Mouse (Mus musculus): Measurements from ENCODE around the gene Gucy2d. TPM values are rescaled to one million over a fixed set of nuclear protein-coding genes. Genes with fewer than 3 reads are reported as not detected.
A peak's percentile ranks its signal among the peaks of the same experiment; 100 is the strongest.

Gucy2d gene
- polyA plus RNA-seq, 1 experiment from 2014 or later: not detected

- Histone ChIP-seq H3K9ac (no peak overlapping the region), H3K36me3 (no peaks in the 10 kb centered on the region), H3K9me3 (no peaks in the 10 kb centered on the region), H3K27ac (no peak overlapping the region), H3K4me2 (replicated peaks) (no peak overlapping the region), H3K4me1 (peaks cover 6% of the 10 kb centered on the region), H3K4me3 (no peak overlapping the region), H3K27me3 (no peaks in the 10 kb centered on the region)
- ATAC-seq (ENCODE audit: low FRiP score, low read depth): no peak
- 83% methylated on average over 9 of the region's 9 CpGs for WGBS
These were observed 9.5 kb downstream of the Gucy2d start for GRCm38 (mm10) chr7:98449696-98450095.

GRCm38 (mm10) chr7:98454397-98455120, 14.3 kb downstream of the Gucy2d start:
- 44% methylated on average over 10 of the region's 10 CpGs for WGBS
- peak overlapping the region; percentile 14; the same call in 1 of the 2 replicates for H3K4me2 ChIP-seq (replicated peaks)
- H3K27ac ChIP-seq: no peak overlapping the region

DNA sequence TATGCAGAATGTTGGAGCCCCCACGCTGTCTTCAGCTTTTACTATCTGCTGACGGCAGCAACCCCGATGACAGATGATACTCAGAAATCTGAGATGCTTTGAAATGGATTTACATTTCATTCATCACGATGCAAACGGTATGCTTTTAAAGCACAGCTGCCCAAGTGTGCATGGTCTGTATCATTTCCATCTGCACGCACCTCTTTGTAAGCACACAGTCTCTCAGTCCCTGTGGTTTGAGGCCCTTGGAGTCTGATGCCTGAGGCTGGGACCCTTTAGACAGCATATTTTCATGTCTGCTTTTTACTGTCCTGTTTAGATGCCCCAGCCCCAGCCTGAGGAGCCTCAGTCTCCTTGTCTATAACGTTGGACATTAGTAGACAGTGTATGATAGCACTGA, 20.1 kb downstream of the Gucy2d start:
- Histone ChIP-seq H3K27ac (peak overlapping the region; percentile 48), H3K4me3 (no peak overlapping the region), H3K9ac (no peak overlapping the region), H3K36me3 (no peaks in the 10 kb centered on the region), H3K27me3 (no peaks in the 10 kb centered on the region), H3K4me2 (replicated peaks) (no peak overlapping the region), H3K4me1 (peaks cover 19% of the 10 kb centered on the region), H3K9me3 (no peaks in the 10 kb centered on the region)
- ATAC-seq (ENCODE audit: low FRiP score, low read depth): peak; percentile 37; the same call in 1 of the 2 replicates
- WGBS: 39% methylated on average over 7 of the region's 7 CpGs

More at GRCm38 (mm10) chr7:98454397-98455120, 14.3 kb downstream of the Gucy2d start:
- H3K9ac ChIP-seq: no peak overlapping the region
- no peaks in the 10 kb centered on the region for H3K27me3 ChIP-seq
- no peaks in the 10 kb centered on the region for H3K9me3 ChIP-seq
- no peak for ATAC-seq (ENCODE audit: low FRiP score, low read depth)
- peaks cover 13% of the 10 kb centered on the region for H3K4me1 ChIP-seq
- no peaks in the 10 kb centered on the region for H3K36me3 ChIP-seq
- no peak overlapping the region for H3K4me3 ChIP-seq

DNA sequence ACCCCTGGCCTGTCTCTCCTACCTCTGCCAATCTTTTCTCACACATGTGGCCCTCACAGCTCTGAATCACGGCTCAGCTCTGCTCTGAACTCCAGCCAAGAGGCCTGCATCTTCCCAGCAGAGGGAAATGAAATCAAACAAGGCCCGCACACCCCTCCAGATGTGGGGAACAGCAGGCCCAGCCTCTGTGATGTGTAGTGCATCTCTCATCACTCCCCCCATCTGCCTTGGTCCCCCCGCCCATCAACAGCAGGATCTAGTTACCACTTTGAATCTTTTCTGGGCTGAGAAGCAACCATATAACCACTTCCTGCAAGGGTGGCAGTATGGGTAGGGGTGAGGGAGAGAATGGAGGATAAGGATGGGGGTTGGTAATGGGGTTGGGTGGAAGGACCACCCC, 28.9 kb downstream of the Gucy2d start:
- H3K9ac ChIP-seq: no peak overlapping the region
- no peak overlapping the region for H3K4me2 ChIP-seq (replicated peaks)
- H3K27ac ChIP-seq: peak overlapping the region; percentile 81
- no peak overlapping the region for H3K4me3 ChIP-seq
- H3K27me3 ChIP-seq: no peaks in the 10 kb centered on the region
- peak; percentile 81 for ATAC-seq (ENCODE audit: low FRiP score, low read depth)
- no peaks in the 10 kb centered on the region for H3K9me3 ChIP-seq
- H3K4me1 ChIP-seq: peaks cover 30% of the 10 kb centered on the region
- no peaks in the 10 kb centered on the region for H3K36me3 ChIP-seq
- 35% methylated on average over 3 of the region's 3 CpGs for WGBS

- Histone ChIP-seq H3K27ac (no peak overlapping the region), H3K4me3 (no peak overlapping the region), H3K36me3 (no peaks in the 10 kb centered on the region), H3K4me1 (peaks cover 23% of the 10 kb centered on the region), H3K9me3 (no peaks in the 10 kb centered on the region), H3K4me2 (replicated peaks) (no peak overlapping the region), H3K9ac (no peak overlapping the region), H3K27me3 (no peaks in the 10 kb centered on the region)
- ATAC-seq (ENCODE audit: low FRiP score, low read depth): no peak
- 85% methylated on average over 2 of the region's 2 CpGs for WGBS
These were observed 32.3 kb downstream of the Gucy2d start for GRCm38 (mm10) chr7:98472529-98472928.

GRCm38 (mm10) chr7:98474558-98474957, 34.3 kb downstream of the Gucy2d start:
- H3K9me3 ChIP-seq: no peaks in the 10 kb centered on the region
- no peak overlapping the region for H3K4me2 ChIP-seq (replicated peaks)
- H3K27ac ChIP-seq: no peak overlapping the region
- no peak overlapping the region for H3K9ac ChIP-seq
- ATAC-seq (ENCODE audit: low FRiP score, low read depth): no peak
- no peaks in the 10 kb centered on the region for H3K36me3 ChIP-seq
- WGBS: 86% methylated on average over 1 of the region's 1 CpGs
- peaks cover 6% of the 10 kb centered on the region; the same call in 1 of the 2 replicates for H3K27me3 ChIP-seq
- H3K4me1 ChIP-seq: peaks cover 12% of the 10 kb centered on the region
- H3K4me3 ChIP-seq: no peak overlapping the region

- no peak overlapping the region for H3K27ac ChIP-seq
- WGBS: 77% methylated on average over 4 of the region's 4 CpGs
- H3K36me3 ChIP-seq: no peaks in the 10 kb centered on the region
- no peak overlapping the region for H3K4me3 ChIP-seq
- no peak overlapping the region for H3K9ac ChIP-seq
- peaks cover 8% of the 10 kb centered on the region for H3K4me1 ChIP-seq
- peaks cover 13% of the 10 kb centered on the region for H3K27me3 ChIP-seq
- H3K4me2 ChIP-seq (replicated peaks): no peak overlapping the region
- no peaks in the 10 kb centered on the region for H3K9me3 ChIP-seq
- ATAC-seq (ENCODE audit: low FRiP score, low read depth): no peak
These were observed 36.9 kb downstream of the Gucy2d start for GRCm38 (mm10) chr7:98477153-98477552.

DNA sequence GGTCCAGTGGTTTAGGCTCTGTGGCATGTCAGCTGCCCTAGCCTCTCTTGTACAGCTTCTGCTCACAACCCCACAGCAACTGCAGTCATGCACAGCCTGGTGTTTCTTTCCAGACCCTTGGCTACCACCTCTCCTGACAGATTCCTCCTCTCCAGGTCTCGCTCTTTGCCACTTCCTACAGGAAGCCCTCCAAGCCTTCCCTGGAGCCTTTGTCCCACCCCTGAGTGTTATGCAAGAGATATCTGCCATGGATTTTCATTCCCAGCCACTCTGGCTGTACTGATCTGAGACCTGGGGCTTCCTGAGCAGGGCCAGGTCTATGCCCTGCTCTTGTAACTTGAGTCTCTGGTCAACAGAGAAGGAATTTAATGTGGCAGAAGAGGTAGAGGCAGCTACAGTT, 40.3 kb downstream of the Gucy2d start:
- no peak for ATAC-seq (ENCODE audit: low FRiP score, low read depth)
- H3K27me3 ChIP-seq: peaks cover 17% of the 10 kb centered on the region
- no peak overlapping the region for H3K4me2 ChIP-seq (replicated peaks)
- H3K27ac ChIP-seq: no peak overlapping the region
- WGBS: 88% methylated on average over 1 of the region's 1 CpGs
- H3K4me1 ChIP-seq: peaks cover 21% of the 10 kb centered on the region
- H3K9me3 ChIP-seq: no peaks in the 10 kb centered on the region
- H3K4me3 ChIP-seq: no peak overlapping the region
- H3K9ac ChIP-seq: no peak overlapping the region
- no peaks in the 10 kb centered on the region for H3K36me3 ChIP-seq

DNA sequence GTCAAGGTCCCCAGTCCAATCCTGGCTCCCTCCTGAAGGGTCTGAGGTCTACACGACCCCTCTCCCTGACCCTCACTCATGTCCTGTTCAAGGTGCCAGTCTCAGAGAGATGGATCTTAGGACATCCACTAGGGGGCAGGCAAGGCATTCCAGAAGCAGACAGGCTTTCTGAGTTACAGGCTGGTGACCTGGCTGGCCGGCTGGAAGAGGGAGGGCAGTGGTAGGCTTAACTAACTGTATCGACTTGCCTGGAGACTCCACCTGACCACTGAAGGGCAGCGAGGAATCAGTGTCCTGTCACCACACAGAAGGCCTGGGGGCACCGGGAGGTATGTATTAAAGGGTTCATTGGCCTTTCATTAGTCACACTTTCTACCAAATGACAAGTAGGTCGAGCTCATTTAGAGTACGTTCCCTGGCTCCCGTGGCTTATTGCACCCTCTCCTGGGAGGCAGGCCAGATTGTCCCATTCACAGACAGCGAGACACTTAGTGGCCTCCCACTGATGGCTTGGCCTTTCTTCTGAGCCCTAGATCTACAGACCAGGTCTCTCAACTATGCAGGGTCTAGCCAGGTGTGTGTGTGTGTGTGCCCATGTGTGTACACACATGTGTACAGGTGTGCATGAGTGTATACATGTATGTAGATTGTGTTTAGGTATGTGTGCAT, 41.0 kb downstream of the Gucy2d start:
- H3K36me3 ChIP-seq: no peaks in the 10 kb centered on the region
- no peak overlapping the region for H3K4me2 ChIP-seq (replicated peaks)
- H3K4me3 ChIP-seq: no peak overlapping the region
- H3K9me3 ChIP-seq: no peaks in the 10 kb centered on the region
- H3K4me1 ChIP-seq: peaks cover 26% of the 10 kb centered on the region
- H3K27ac ChIP-seq: no peak overlapping the region
- 17% methylated on average over 9 of the region's 9 CpGs for WGBS
- H3K9ac ChIP-seq: no peak overlapping the region
- peaks cover 17% of the 10 kb centered on the region for H3K27me3 ChIP-seq
- ATAC-seq (ENCODE audit: low FRiP score, low read depth): peak; percentile 61

- ATAC-seq (ENCODE audit: low FRiP score, low read depth): no peak
- WGBS: 79% methylated on average over 8 of the region's 8 CpGs
- H3K27ac ChIP-seq: peak overlapping the region; percentile 24; the same call in 1 of the 2 replicates
These were observed 41.6 kb downstream of the Gucy2d start for GRCm38 (mm10) chr7:98481861-98482260.

DNA sequence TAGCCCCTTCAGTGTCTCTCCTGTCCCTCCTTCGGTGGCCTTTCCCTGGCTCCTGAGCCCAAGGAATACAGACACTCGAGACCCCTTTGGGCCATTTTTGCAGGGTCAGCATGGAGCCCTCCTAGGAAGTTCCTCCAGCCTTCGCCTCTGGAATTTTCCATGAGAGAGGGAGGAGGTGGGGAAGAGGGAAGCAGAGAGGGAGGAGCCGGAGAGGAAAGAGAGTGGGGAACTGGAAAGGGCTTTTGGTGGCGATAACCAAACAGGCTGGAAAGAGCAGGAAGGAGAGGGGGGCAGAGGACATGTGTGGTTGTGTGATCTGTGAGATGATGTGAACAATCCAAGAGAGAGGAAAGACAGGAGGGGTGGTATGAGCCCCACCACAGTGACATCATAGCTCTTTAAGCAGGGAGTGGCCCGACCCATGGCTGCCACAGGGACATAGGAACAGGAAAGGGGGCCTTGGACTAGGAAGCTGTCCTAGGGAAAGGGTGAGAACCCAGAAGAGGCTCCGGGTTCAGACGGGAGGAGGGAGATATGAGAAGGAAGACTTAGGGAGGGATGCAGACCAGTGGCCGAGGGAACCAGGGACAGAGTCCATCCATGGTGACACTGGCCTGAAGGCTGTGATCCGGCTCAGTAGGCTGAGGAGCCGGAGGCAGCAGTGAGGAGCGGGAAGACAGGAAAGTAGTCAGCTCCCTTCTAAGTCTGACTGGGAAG, 42.5 kb downstream of the Gucy2d start:
- WGBS: 53% methylated on average over 12 of the region's 12 CpGs
- no peak overlapping the region for H3K4me3 ChIP-seq
- peak overlapping the region; percentile 24 for H3K27ac ChIP-seq
- H3K4me1 ChIP-seq: peaks cover 33% of the 10 kb centered on the region
- no peaks in the 10 kb centered on the region for H3K9me3 ChIP-seq
- peak overlapping the region; percentile 43 for H3K9ac ChIP-seq
- no peaks in the 10 kb centered on the region for H3K36me3 ChIP-seq
- peak; percentile 16; the same call in 1 of the 2 replicates for ATAC-seq (ENCODE audit: low FRiP score, low read depth)
- no peak overlapping the region for H3K4me2 ChIP-seq (replicated peaks)
- peaks cover 17% of the 10 kb centered on the region for H3K27me3 ChIP-seq

More at GRCm38 (mm10) chr7:98481861-98482260, 41.6 kb downstream of the Gucy2d start:
- H3K4me1 ChIP-seq: peaks cover 33% of the 10 kb centered on the region
- H3K9ac ChIP-seq: no peak overlapping the region
- H3K27me3 ChIP-seq: peaks cover 17% of the 10 kb centered on the region
- H3K4me3 ChIP-seq: no peak overlapping the region
- no peaks in the 10 kb centered on the region for H3K36me3 ChIP-seq
- no peak overlapping the region for H3K4me2 ChIP-seq (replicated peaks)
- no peaks in the 10 kb centered on the region for H3K9me3 ChIP-seq

GRCm38 (mm10) chr7:98483268-98483607, 43.0 kb downstream of the Gucy2d start:
- ATAC-seq (ENCODE audit: low FRiP score, low read depth): no peak
- H3K9ac ChIP-seq: peak overlapping the region; percentile 43
- H3K4me1 ChIP-seq: peaks cover 33% of the 10 kb centered on the region
- no peak overlapping the region for H3K4me2 ChIP-seq (replicated peaks)
- peaks cover 17% of the 10 kb centered on the region for H3K27me3 ChIP-seq
- H3K36me3 ChIP-seq: no peaks in the 10 kb centered on the region
- H3K9me3 ChIP-seq: no peaks in the 10 kb centered on the region
- no peak overlapping the region for H3K27ac ChIP-seq
- no peak overlapping the region for H3K4me3 ChIP-seq
- 39% methylated on average over 8 of the region's 8 CpGs for WGBS

Data from limb, embryonic 13.5 days (tissue).